Mouse (Mus musculus) adipose tissue, adult 10 weeks (tissue): Measurements from ENCODE around the gene Acpp. TPM values are rescaled to one million over a fixed set of nuclear protein-coding genes. Genes with fewer than 3 reads are reported as not detected.

Experiments
- polyA plus RNA-seq: library from polyadenylated mRNA; stranded (reverse); fragments of 350-450 nt; fragmentation: Illumina TruSeq; extraction: RNeasy Lipid Tissue Mini Kit (QIAGEN cat#74804); gene quantifications from one replicate; pipeline ENCODE4 v1.2.3, GENCODE M21; 2014; ENCODE audit warnings: low read depth, low replicate concordance

Gene Acpp
- 20.6 TPM for polyA plus RNA-seq

GRCm38 (mm10) chr9:104337183-104337931 is at the start of gene Acpp:
TSS of gene Acpp (minus strand) at chr9:104337748.

GRCm38 (mm10) chr9:104262823-104263352 is 74.7 kb downstream of the Acpp start, which contains the start of gene Dnajc13:
TSS of gene Dnajc13 (minus strand) at chr9:104262930.

Other genes starting within 250 kb of the Acpp start
- 20.0 TPM for gene Ackr4, start 210.8 kb downstream of the Acpp start, polyA plus RNA-seq
- gene Dnajc13, start 74.8 kb downstream of the Acpp start, polyA plus RNA-seq = 29.2 TPM
- gene Cpne4, start 209.5 kb upstream of the Acpp start, polyA plus RNA-seq = 0.15 TPM